Mouse (Mus musculus) MN1 (cell line): ENCODE results near the gene Mfap5.
A peak's percentile ranks its signal among the peaks of the same experiment; 100 is the strongest.
"Not testable (repeated sequence)": the region's sequence is repeated elsewhere in the genome, so short reads cannot be mapped to it uniquely, and the experiment has no call there.

Experiments
- DNase-seq: peaks from one replicate; pipeline ENCODE4 v3.0.0-alpha.2; 2016; ENCODE audit warnings: low spot score

The Mfap5 gene

DNA sequence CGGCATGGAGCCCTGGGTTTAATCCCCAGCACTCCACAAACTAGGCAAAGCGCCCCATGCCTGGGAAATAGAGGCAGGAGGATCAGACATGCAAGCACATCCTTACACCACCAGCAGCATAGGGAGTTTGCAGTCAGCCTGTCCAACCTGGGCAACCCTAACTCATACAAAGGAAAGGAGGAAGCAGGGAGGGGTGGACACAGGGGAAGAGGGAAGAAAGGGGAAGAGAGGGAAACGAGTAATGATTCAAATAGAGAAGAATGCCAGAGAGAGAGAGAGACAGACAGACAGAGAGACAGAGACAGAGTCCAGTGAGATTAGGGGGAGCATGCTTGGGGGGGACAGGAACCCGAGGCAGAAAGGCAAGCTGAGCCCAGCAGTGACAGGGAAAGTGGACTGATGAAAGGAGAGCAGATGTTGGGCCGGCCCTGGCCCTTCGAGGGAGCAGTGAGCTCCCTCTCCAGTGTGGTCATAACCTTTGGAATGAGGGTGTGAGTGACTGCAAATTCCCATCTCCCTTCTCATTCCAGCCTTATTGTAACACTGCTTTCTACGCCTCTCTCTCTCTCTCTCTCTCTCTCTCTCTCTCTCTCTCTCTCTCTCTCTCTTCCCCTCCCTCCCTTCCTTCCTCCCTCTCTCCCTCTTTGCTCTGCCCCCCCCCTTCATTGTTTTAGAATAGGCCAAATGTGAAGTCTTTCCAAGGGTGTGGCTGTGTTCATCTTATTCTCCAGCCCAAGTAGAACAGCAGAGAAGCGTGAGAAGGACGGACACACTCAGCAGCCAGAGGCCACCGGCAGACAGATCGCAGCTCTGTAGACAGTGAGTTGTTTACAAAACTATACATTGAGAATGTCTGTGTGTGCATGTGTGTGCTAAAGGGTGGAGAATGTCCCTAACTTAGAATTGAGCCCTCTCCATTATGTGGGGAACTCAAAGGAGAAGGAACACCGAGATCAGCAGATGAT lies 7.6 kb downstream of the Mfap5 start:
- no peak for DNase-seq

- no peak for DNase-seq
Measured at GRCm38 (mm10) chr6:122514312-122514711, 8.7 kb downstream of the Mfap5 start.

GRCm38 (mm10) chr6:122515762-122516161 lies 10.1 kb downstream of the Mfap5 start:
- not testable (repeated sequence) for DNase-seq

DNA sequence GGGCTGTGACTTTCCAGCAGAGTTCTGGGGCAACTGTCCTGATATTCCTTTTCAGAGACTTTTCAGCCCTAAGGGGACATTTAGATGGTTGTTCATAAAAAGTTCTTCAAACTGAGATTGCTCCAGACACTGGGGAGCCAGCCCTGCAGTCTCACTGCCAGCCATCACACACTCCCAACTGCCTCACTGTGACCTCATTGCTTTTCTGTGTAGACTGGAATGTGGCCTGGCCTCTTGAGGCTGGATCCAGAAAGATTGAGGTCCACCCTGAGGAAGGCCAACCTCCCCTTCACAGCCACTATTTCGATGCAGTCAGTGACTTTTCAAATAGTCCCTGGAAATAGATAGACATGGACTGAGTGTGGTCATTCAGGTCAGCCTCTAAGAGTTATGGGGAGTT lies 12.0 kb downstream of the Mfap5 start:
- DNase-seq = no peak

GRCm38 (mm10) chr6:122519384-122519783 lies 13.7 kb downstream of the Mfap5 start:
- no peak for DNase-seq

DNA sequence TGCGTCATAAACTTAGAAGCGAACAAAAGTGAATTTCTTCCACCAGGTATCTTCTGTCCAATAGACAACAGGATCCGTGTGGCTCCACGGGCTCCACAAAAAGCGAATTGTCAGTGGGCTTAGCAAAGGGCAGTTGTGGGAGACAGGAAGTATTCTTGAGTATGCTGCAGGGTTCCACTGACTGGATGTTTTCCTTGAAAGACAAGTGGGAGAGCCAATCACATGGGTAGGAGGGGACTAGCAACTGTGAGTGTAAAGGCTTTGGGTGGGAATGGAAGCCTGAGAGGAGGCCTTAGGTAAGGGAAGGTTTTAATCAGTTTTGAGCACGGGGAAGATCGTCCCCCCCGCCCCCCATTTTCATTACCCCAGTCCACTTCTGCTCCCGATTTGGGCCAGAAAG lies 16.9 kb downstream of the Mfap5 start:
- DNase-seq = peak; percentile 49

DNA sequence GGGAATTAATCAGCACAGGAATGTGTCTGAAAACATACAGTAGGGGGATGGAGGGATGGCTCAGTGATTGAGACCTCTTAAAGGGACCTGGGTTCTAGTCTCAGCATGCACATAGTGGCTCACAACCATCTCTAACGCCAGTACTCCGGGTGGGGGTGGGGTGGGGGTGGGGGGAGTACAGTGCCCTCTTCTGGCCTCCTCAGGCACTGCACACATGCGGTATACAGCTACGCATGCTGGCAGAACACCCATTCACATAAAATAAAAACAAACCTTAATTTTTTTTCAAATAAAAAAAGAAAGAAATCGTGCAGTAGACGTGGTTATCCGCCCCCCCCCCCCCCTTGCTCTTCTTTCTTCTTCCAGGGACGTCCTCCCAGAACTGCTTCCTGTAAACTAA lies 17.6 kb downstream of the Mfap5 start:
- no peak for DNase-seq

GRCm38 (mm10) chr6:122527596-122527995 lies 22.0 kb downstream of the Mfap5 start:
- no peak for DNase-seq

DNA sequence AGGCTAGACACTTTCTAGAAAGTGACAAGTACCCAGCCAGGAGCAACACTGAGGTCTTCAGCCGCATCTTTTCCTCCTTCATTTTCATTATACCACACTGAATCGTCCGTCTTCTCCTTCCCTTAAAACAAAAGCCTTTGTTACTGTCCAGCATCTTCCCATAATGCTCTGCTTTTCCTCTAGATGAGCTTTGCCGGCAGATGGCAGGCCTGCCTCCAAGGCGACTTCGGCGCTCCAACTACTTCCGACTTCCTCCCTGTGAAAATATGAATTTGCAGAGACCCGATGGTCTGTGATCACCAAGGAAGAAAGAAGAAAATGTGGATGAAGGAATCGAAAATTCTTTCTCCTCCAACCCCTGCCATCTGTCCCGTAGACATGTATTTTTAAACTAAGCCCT lies 22.5 kb downstream of the Mfap5 start:
- DNase-seq = no peak

GRCm38 (mm10) chr6:122531466-122532174 lies 26.0 kb downstream of the Mfap5 start:
- no peak for DNase-seq

- DNase-seq = no peak
Measured at GRCm38 (mm10) chr6:122532883-122533302, 27.2 kb downstream of the Mfap5 start.

DNA sequence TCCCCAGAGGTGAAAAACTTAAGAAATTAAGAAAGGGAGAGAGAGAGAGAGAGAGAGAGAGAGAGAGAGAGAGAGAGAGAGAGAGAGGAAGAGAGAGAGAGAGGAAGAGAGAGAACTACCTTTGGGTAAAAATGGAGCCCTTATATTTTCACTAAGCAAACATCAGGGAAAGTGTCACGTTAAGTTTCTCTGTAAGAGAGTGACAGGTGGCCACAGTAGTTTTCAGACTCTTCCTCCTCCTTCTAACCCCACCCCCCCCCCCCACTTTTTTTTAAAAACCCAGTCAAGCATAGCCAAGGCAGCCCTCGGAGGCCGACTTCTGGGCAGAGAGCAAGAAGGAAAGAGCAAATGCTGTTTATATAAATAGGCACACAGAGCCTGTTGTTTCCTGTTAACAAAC lies 28.4 kb downstream of the Mfap5 start:
- no peak for DNase-seq

DNA sequence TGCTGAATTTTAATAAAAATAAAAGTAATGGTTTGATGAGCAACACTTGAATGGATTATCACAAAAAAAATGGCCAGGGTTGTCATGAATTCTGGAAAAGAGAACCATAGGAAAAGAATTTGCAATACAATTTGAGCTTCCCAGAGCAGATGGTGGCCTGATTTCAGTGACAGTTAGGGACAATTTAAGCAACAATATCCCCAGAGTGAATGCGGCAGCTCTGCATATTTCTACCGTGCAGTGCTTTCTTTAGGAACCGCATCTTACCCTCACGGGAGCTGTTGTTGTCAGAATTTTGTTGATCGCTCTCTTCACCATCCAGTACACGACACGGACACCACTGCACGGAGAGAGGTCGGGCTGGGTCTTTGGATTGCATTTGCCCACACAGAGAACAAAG lies 33.9 kb downstream of the Mfap5 start:
- no peak for DNase-seq

- not testable (repeated sequence) for DNase-seq
Measured at GRCm38 (mm10) chr6:122542459-122542858, 36.8 kb downstream of the Mfap5 start.

- no peak for DNase-seq
Measured at GRCm38 (mm10) chr6:122543574-122543973, 37.9 kb downstream of the Mfap5 start.

DNA sequence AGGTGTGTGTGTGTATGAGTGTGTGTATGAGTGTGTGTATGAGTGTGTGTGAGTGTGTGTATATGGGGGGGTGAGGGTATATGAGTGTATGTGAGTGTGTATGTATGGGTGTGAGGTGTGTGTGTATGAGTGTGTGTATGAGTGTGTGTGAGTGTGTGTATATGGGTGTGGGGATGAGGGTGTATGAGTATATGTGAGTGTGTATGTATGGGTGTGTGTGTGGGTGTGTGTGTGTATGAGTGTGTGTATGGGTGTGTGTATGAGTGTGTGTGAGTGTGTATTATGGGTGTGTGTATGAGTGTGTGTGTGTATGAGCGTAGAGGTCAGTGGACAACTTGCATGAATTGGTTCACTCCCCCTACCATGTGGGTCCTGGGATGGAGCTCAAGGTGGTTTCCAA lies 39.0 kb downstream of the Mfap5 start:
- no peak for DNase-seq

- no peak for DNase-seq
Measured at GRCm38 (mm10) chr6:122545289-122545882, 39.7 kb downstream of the Mfap5 start.

DNA sequence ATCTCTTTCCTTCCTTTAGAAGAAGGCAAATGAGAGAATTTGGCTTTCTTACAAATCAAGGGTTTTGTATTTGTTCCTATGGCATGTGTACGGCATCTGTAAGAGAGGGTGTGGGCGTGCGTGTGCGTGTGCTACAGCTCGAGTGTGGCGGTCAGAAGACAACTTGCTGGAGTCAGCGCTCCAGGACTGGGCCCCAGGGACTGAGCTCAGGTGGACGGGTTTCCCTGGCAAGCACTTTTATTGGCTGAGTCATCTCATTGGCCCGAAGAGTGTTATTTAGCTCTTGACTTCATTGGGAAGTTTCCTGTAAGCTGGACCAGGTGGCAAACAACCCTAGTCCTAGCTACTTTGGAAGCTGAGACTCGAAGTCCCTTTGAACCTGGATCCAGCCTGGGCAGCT lies 40.3 kb downstream of the Mfap5 start:
- no peak for DNase-seq

- no peak for DNase-seq
Measured at GRCm38 (mm10) chr6:122553606-122554005, 48.0 kb downstream of the Mfap5 start, which contains the start of gene Aicda. Aicda (plus strand) TSS chr6:122553801.

- DNase-seq = no peak
Measured at GRCm38 (mm10) chr6:122554102-122554501, 48.5 kb downstream of the Mfap5 start.

GRCm38 (mm10) chr6:122555266-122555665 lies 49.6 kb downstream of the Mfap5 start:
- no peak for DNase-seq

DNA sequence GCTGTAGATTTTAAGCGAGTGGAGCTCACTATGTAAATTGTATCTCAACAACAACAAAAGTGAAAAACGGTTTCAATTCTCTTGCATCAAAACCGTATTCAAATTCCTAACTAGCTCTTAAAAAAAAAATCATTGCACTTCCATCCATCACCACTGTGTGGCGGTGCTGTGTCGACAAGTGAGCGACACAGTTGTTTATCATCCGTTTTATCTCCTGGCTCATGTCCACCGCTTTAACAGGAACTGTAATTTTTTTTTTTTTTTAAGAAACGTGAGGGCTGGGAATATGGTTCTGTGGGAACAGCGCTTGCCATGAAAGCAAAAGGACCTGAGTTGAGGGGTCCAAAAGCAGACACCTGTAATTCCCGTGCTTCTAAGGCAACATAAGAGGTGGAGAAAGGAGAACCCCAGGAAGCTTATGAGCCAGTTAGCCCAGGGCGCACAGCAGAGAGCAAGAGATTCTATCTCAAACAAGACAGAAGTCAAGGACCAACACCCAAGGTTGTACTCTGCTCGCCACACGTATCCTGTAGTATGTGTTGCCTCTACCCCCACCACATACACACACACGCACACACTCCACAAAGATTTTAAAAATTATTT lies 51.4 kb downstream of the Mfap5 start:
- DNase-seq = peak; percentile 57
